ENCODE assay signal across 22 mouse cellular contexts in genomic region chr6:40200661-40201060, GRCm38 (mm10).
"Had no signal": no experiment of that assay in that cellular context is flagged by ENCODE, and none has a peak within 500 bp of the region (broad histone marks: within the 10 kb centered on the region; RNA-seq: fewer than 3 reads in every experiment).

No protein-coding gene starts in this region.

- H3K27me3 ChIP-seq: limb, embryonic 12.5 days; limb, embryonic 15.5 days; midbrain, embryonic 12.5 days; midbrain, embryonic 15.5 days; neural tube, embryonic 12.5 days; neural tube, embryonic 15.5 days had no signal

- H3K4me3 ChIP-seq: layer of hippocampus, adult 2 months; limb, embryonic 12.5 days; limb, embryonic 15.5 days; midbrain, embryonic 12.5 days; midbrain, embryonic 15.5 days; neural tube, embryonic 12.5 days; neural tube, embryonic 15.5 days had no signal

- H3K4me2 ChIP-seq: limb, embryonic 12.5 days; limb, embryonic 15.5 days; liver, embryonic 11.5 days; lung, embryonic 14.5 days; midbrain, embryonic 12.5 days; midbrain, embryonic 15.5 days; neural tube, embryonic 12.5 days; neural tube, embryonic 15.5 days had no signal

- ATAC-seq: liver, postnatal 0 days; lung, postnatal 0 days; midbrain, embryonic 15.5 days had no signal

- DNase-seq: kidney, adult 2 months; kidney, postnatal 25 days; layer of hippocampus, adult 9-11 months; left cerebral cortex, postnatal 4 days; liver, postnatal 0 days; spleen, adult 18-20 months; thymus, adult 2 months; thymus, postnatal 14 days; thymus, postnatal 4 days had no signal

- H3K36me3 ChIP-seq: limb, embryonic 12.5 days; limb, embryonic 15.5 days; midbrain, embryonic 12.5 days; midbrain, embryonic 15.5 days; neural tube, embryonic 12.5 days; neural tube, embryonic 15.5 days had no signal

- H3K9ac ChIP-seq: limb, embryonic 12.5 days; limb, embryonic 15.5 days; liver, embryonic 14.5 days; liver, postnatal 0 days; lung, embryonic 14.5 days; midbrain, embryonic 12.5 days; midbrain, embryonic 15.5 days; neural tube, embryonic 12.5 days; neural tube, embryonic 15.5 days had no signal

- H3K4me1 ChIP-seq: limb, embryonic 12.5 days; limb, embryonic 15.5 days; midbrain, embryonic 12.5 days; neural tube, embryonic 12.5 days had no signal

- H3K9me3 ChIP-seq: limb, embryonic 12.5 days; limb, embryonic 15.5 days; midbrain, embryonic 12.5 days; midbrain, embryonic 15.5 days; neural tube, embryonic 12.5 days; neural tube, embryonic 15.5 days had no signal

- H3K27ac ChIP-seq: kidney, postnatal 0 days; layer of hippocampus, adult 2 months; limb, embryonic 12.5 days; limb, embryonic 15.5 days; liver, embryonic 14.5 days; macrophage; midbrain, embryonic 12.5 days; midbrain, embryonic 15.5 days; neural tube, embryonic 12.5 days; neural tube, embryonic 15.5 days had no signal
